Mouse (Mus musculus): ENCODE measurements around the gene Rftn2. TPM values are rescaled to one million over a fixed set of nuclear protein-coding genes. Genes with fewer than 3 reads are reported as not detected.

Rftn2 gene
- total and polyA plus RNA-seq, 2 experiments from 2014 or later = 10.4 to 11.4 TPM

DNA sequence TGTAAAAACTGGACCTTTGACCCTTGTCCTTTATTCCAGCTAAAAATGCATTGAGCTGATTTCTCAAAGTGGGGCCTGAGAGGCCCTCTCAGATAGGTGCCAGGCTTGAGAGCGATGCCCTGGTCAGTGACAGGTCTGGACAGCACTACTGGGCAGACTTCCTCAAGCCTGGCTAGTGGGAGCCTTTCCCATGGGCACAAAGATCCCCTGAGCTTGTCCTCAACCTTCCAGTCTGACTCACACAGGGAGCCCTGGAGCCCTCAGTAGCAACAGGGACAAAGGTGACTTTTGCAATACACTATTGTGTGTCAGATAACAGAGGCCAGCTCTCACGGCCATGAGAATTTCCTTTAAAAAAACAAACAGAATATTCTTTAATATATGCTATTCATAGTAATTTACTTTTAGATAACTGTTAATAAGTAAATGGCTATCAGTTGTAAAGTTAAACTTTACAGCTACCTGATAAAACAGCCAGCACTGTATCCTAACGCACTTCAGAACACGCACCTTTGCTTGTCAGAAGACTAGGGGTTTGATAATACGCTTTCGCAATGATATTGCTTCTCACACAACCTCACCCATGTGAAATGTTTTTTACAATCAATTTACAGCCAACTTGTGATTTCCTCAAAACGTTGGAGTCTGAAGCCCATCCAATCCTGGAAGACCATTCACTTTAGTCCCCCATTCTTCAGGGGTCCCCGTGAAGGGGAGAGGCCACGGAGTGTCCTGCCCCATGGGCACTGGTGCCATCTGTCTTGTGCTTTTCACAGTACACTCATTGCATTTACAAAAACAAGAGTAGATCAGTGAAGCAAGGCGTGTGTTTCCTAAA lies 52.6 kb downstream of the Rftn2 start:
- no peak for TF ChIP-seq CTCF (IDR thresholded peaks at IDR 0.05)
- ATAC-seq (ENCODE audit: low FRiP score) (no peak), DNase-seq (ENCODE audit: low spot score) (no peak)
- no peak overlapping the region for H3K4me3 ChIP-seq (ENCODE audit: low read depth, low read length)
- no peak overlapping the region for H3K27ac ChIP-seq (ENCODE audit: low read depth, low read length)
- no peaks in the 10 kb centered on the region for H3K9me3 ChIP-seq (ENCODE audit: low read length)
- H3K9ac ChIP-seq (replicated peaks; ENCODE audit: low read length, poor library complexity, severe bottlenecking) = no peak overlapping the region
- 82% methylated on average over 10 of the region's 10 CpGs for whole genome bisulfite sequencing
- no peaks in the 10 kb centered on the region for H3K27me3 ChIP-seq (ENCODE audit: insufficient read depth, low read length)
- H3K4me2 ChIP-seq (ENCODE audit: low read depth, low read length, poor library complexity, severe bottlenecking) = no peak overlapping the region
- H3K36me3 ChIP-seq (ENCODE audit: insufficient read depth, low read length) = no peaks in the 10 kb centered on the region
- no peaks in the 10 kb centered on the region for H3K4me1 ChIP-seq (ENCODE audit: insufficient read depth, low read length)

DNA sequence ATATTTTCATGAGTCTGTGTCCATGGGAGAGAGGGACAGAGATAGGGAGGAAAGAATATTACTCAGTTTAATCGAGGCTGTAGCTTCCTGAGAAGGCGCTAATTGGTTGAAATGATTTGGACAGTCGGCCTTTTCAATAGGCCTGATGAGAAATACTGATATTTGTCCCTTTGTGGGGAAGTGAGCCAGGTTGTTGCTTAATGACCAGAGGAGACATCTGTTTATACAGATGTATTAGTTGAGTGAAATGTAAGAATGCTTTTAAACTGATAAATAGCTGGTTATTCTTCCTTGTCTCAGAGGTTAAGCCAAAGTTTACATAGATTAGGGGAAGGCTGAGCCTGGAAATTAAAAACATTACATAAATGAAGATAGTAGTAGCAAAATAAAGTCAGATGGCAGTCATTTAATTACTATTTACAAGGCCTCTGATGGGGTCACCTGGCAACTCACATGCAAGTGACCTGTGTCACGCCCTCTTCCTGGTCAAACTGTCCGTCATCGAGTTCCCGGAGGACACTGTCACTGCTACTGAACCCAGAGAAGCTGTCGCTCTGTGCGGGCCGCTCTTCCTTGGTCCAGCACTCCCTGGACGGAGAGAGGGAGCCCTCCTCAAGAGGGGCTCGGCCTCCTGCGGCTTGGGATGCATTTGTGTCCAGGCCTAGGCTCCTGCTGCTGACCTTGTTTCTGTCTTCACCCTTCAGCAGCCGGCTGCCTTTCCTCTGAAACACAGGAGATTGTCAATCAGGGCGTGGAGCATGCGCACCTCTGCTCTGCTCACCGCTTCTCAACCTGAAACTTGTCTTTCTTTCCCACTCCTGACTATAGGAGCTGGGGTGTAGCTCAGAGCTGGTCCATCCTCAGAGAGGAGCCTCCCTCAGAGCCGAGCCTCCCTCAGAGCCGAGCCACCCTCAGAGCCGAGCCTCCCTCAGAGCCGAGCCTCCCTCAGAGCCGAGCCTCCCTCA lies 54.9 kb downstream of the Rftn2 start:
- Histone ChIP-seq H3K4me2 (ENCODE audit: low read depth, low read length, poor library complexity, severe bottlenecking) (peak overlapping the region; percentile 22), H3K9ac (replicated peaks; ENCODE audit: low read length, poor library complexity, severe bottlenecking) (no peak overlapping the region), H3K27me3 (ENCODE audit: insufficient read depth, low read length) (no peaks in the 10 kb centered on the region), H3K4me1 (ENCODE audit: insufficient read depth, low read length) (no peaks in the 10 kb centered on the region), H3K4me3 (ENCODE audit: low read depth, low read length) (peak overlapping the region; percentile 14), H3K9me3 (ENCODE audit: low read length) (no peaks in the 10 kb centered on the region), H3K36me3 (ENCODE audit: insufficient read depth, low read length) (no peaks in the 10 kb centered on the region), H3K27ac (ENCODE audit: low read depth, low read length) (no peak overlapping the region)
- no peak for TF ChIP-seq CTCF (IDR thresholded peaks at IDR 0.05)
- 63% methylated on average over 22 of the region's 22 CpGs for whole genome bisulfite sequencing
- no peak for DNase-seq (ENCODE audit: low spot score)
- no peak for ATAC-seq (ENCODE audit: low FRiP score)

GRCm38 (mm10) chr1:55168591-55168990 lies 58.0 kb downstream of the Rftn2 start:
- DNase-seq (ENCODE audit: low spot score) (no peak), ATAC-seq (ENCODE audit: low FRiP score) (no peak)
- H3K4me1 ChIP-seq (ENCODE audit: insufficient read depth, low read length) = no peaks in the 10 kb centered on the region
- no peak overlapping the region for H3K27ac ChIP-seq (ENCODE audit: low read depth, low read length)
- no peak overlapping the region for H3K9ac ChIP-seq (replicated peaks; ENCODE audit: low read length, poor library complexity, severe bottlenecking)
- no peaks in the 10 kb centered on the region for H3K27me3 ChIP-seq (ENCODE audit: insufficient read depth, low read length)
- no peak overlapping the region for H3K4me2 ChIP-seq (ENCODE audit: low read depth, low read length, poor library complexity, severe bottlenecking)
- no peak overlapping the region for H3K4me3 ChIP-seq (ENCODE audit: low read depth, low read length)
- 94% methylated on average over 4 of the region's 4 CpGs for WGBS
- TF ChIP-seq CTCF (IDR thresholded peaks at IDR 0.05) = no peak
- no peaks in the 10 kb centered on the region for H3K36me3 ChIP-seq (ENCODE audit: insufficient read depth, low read length)
- H3K9me3 ChIP-seq (ENCODE audit: low read length) = no peaks in the 10 kb centered on the region

GRCm38 (mm10) chr1:55167560-55167959 lies 59.0 kb downstream of the Rftn2 start:
- Histone ChIP-seq H3K4me2 (ENCODE audit: low read depth, low read length, poor library complexity, severe bottlenecking) (no peak overlapping the region), H3K27ac (ENCODE audit: low read depth, low read length) (no peak overlapping the region), H3K4me3 (ENCODE audit: low read depth, low read length) (no peak overlapping the region), H3K9ac (replicated peaks; ENCODE audit: low read length, poor library complexity, severe bottlenecking) (no peak overlapping the region), H3K27me3 (ENCODE audit: insufficient read depth, low read length) (no peaks in the 10 kb centered on the region), H3K9me3 (ENCODE audit: low read length) (no peaks in the 10 kb centered on the region), H3K36me3 (ENCODE audit: insufficient read depth, low read length) (no peaks in the 10 kb centered on the region), H3K4me1 (ENCODE audit: insufficient read depth, low read length) (no peaks in the 10 kb centered on the region)
- ATAC-seq (ENCODE audit: low FRiP score) (no peak), DNase-seq (ENCODE audit: low spot score) (no peak)
- 84% methylated on average over 4 of the region's 4 CpGs for WGBS
- TF ChIP-seq CTCF (IDR thresholded peaks at IDR 0.05) = no peak

DNA sequence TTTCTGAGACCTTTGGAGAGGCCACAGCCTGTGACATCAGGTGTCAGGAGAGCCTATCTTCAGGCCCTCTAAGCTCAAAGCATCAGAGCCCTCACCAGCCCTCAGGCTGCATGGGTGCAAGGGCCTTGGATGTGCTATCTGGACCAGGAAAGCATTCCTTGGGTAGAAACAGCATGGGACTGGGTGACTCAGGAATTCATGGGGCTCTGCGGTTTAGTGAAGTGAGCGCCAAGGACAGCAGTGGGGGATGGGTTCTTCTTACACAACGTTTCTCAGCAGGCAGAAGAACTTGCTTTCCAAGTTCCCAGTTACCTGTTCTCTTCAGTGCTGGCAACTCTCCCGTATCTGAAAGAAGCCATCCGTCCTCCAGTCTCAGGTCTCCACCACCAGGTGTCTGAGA lies 62.6 kb downstream of the Rftn2 start:
- no peak for TF ChIP-seq CTCF (IDR thresholded peaks at IDR 0.05)
- Histone ChIP-seq H3K9ac (replicated peaks; ENCODE audit: low read length, poor library complexity, severe bottlenecking) (no peak overlapping the region), H3K4me2 (ENCODE audit: low read depth, low read length, poor library complexity, severe bottlenecking) (no peak overlapping the region), H3K27me3 (ENCODE audit: insufficient read depth, low read length) (no peaks in the 10 kb centered on the region), H3K4me1 (ENCODE audit: insufficient read depth, low read length) (no peaks in the 10 kb centered on the region), H3K4me3 (ENCODE audit: low read depth, low read length) (no peak overlapping the region), H3K36me3 (ENCODE audit: insufficient read depth, low read length) (no peaks in the 10 kb centered on the region), H3K9me3 (ENCODE audit: low read length) (no peaks in the 10 kb centered on the region), H3K27ac (ENCODE audit: low read depth, low read length) (no peak overlapping the region)
- ATAC-seq (ENCODE audit: low FRiP score) (no peak), DNase-seq (ENCODE audit: low spot score) (no peak)
- WGBS = 55% methylated on average over 5 of the region's 5 CpGs

GRCm38 (mm10) chr1:55162781-55163180 lies 63.8 kb downstream of the Rftn2 start:
- Histone ChIP-seq H3K9me3 (ENCODE audit: low read length) (no peaks in the 10 kb centered on the region), H3K4me3 (ENCODE audit: low read depth, low read length) (no peak overlapping the region), H3K4me1 (ENCODE audit: insufficient read depth, low read length) (no peaks in the 10 kb centered on the region), H3K27me3 (ENCODE audit: insufficient read depth, low read length) (no peaks in the 10 kb centered on the region), H3K4me2 (ENCODE audit: low read depth, low read length, poor library complexity, severe bottlenecking) (no peak overlapping the region), H3K27ac (ENCODE audit: low read depth, low read length) (no peak overlapping the region), H3K9ac (replicated peaks; ENCODE audit: low read length, poor library complexity, severe bottlenecking) (no peak overlapping the region), H3K36me3 (ENCODE audit: insufficient read depth, low read length) (no peaks in the 10 kb centered on the region)
- DNase-seq (ENCODE audit: low spot score) (no peak), ATAC-seq (ENCODE audit: low FRiP score) (no peak)
- TF ChIP-seq CTCF (IDR thresholded peaks at IDR 0.05) = no peak
- WGBS = 56% methylated on average over 5 of the region's 5 CpGs

Data from midbrain, postnatal 0 days (tissue).